Mouse (Mus musculus): Measurements from ENCODE around the gene P2rx7.
"Not testable (repeated sequence)": the region's sequence is repeated elsewhere in the genome, so short reads cannot be mapped to it uniquely, and the experiment has no call there.

Gene P2rx7

DNA sequence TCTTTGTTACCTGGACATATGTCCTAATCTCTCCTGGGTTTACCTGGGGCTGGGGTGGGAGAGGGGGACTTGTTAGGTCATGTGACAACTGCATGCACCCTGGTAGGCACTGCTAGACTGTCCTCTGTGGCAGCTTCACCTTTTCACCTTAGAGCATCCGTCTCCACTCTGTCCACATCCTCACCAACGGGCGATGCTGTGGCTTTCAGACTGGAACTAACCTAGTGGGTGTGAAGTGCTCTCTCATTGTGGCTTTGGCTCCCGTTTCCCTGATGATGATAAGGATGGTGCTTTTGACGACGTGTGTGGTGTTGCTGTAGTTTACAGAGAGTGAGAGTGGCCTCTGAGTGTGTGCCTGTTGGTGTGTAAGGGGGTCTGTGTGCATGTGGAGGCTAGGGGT, 1.6 kb downstream of the P2rx7 start:
- in situ Hi-C loops (cut with MboI, MseI) = no loop called here

DNA sequence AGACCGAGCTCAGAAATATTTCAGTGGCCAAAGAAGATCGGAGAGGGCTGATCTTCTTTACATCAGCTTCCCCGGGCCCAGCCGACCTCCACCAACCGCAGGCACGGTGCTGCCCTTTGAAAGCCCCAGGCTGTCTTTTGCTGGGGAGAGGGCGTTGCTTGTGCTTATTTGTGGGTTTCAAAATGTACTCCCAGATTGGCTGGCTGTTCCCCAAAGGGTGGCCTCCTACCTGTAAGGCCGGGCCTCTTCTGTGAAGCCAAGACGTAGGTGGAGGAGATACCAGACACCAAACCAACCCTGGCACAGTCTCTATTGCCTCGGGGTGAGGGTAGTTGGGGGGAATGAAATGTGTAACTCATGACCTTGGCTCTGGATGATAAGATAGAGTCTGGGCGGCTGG, 2.3 kb downstream of the P2rx7 start:
- in situ Hi-C loops (cut with MboI, MseI) = no loop called here

DNA sequence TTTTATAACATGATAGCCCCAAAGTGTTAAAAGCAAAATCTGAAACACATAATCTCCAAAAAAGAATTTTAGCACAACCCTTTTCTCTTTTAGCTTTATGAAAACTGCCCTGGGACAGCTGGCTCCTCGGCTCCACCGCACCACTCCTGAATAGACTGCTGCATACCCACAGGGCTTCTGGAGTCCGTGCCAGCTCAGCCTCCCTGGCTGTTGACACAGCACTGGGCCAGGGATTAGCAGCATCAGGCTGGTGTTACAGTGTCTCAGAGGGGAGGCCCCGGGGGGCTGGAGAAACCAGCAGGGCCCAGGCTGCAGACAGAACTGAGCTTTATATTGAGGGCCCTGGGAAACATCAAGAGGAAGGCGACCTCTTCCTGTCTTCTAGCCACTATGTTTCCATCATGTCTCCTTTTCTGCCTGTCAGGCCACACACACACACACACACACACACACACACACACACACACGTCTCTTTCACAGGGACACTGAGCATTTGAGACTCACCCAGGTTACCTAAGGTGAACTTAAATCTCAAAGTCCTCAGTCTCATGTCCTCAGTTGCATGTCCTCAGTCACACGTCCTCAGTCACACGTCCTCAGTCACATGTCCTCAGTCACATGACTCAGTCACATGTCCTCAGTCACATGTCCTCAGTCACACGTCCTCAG, 3.7 kb downstream of the P2rx7 start:
- in situ Hi-C loops (cut with MboI, MseI) = no loop called here

DNA sequence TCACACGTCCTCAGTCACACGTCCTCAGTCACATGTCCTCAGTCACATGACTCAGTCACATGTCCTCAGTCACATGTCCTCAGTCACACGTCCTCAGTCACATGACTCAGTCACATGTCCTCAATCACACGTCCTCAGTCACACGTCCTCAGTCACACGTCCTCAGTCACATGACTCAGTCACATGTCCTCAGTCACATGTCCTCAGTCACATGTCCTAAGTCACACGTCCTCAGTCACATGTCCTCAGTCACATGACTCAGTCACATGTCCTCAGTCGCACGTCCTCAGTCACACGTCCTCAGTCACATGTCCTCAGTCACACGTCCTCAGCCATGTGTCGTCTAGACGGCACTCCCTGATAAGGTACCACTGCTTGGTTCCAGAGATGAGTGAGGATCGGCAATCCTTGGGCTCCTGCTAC, 4.3 kb downstream of the P2rx7 start:
- in situ Hi-C loops (cut with MboI, MseI) = not testable (repeated sequence)

DNA sequence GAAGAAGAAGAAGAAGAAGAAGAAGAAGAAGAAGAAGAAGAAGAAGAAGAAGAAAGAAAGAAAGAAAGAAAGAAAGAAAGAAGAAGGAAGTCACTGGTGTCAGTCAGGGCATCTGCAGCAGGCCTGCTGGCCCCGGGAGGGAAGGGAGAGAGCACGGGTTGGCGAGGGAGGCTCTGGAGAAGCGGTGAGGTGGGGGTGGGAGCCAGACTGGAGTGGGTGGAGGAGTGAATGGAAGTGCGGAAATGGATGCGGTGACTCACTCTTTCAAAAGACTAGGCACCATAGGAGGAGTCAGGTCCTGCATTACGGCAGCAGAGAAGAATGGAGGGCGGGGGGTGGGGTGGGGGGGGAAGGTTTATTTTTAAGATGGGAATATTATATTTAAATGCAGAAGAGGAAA, 5.6 kb downstream of the P2rx7 start:
- in situ Hi-C loops (cut with MboI, MseI) = no loop called here

DNA sequence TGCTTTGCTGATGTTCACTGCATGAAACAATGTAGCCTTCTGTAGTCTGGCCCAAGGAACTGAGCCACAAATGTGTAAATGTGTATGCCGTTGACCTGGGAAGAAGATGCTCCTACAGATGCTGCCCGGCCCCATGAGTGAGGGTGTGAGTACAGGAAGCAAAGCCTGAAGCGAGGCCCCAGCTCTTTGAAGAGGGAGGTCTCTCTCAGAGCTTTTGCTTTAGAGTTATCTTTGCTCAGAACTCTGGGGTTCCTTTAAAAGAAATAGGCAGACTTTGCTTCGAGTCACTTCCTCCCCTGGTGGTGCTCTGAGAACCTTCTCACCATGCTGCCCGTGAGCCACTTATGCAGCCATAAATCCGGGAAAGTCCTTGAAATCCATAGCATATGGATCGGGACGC, 6.4 kb downstream of the P2rx7 start:
- in situ Hi-C loops (cut with MboI, MseI) = no loop called here

DNA sequence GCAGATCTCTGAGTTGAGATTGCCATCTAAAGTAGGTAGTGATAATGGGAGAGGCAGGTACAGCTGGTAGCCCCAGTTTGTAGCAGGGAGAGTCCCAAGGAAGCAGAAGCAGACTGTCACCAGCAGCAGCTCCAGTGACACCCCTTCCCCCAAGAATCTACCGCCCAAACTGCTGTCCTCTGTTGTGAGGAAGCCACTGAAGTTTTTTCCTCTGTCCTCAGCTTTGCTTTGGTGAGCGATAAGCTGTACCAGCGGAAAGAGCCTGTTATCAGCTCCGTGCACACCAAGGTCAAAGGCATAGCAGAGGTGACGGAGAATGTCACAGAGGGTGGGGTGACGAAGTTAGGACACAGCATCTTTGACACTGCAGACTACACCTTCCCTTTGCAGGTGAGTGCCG, 8.8 kb downstream of the P2rx7 start:
- in situ Hi-C loops (cut with MboI, MseI) = no loop called here

DNA sequence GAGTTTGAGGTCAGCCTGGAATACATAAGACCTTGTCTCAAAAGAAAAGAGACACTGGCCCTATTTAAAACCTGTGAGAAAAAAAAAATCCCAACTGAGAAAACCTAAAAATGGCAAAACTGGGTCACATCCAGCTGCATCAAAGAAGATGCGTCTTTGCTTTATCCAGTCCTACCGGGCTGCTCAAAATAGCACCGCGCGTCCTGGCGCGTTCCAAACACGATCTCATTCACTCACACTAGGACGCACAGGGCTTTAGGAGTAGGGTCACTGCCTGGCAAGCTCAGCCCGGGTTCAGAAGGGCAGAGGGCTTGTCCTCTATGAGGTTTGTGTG, 9.4 kb downstream of the P2rx7 start:
- in situ Hi-C loops (cut with MboI, MseI) = no loop called here

DNA sequence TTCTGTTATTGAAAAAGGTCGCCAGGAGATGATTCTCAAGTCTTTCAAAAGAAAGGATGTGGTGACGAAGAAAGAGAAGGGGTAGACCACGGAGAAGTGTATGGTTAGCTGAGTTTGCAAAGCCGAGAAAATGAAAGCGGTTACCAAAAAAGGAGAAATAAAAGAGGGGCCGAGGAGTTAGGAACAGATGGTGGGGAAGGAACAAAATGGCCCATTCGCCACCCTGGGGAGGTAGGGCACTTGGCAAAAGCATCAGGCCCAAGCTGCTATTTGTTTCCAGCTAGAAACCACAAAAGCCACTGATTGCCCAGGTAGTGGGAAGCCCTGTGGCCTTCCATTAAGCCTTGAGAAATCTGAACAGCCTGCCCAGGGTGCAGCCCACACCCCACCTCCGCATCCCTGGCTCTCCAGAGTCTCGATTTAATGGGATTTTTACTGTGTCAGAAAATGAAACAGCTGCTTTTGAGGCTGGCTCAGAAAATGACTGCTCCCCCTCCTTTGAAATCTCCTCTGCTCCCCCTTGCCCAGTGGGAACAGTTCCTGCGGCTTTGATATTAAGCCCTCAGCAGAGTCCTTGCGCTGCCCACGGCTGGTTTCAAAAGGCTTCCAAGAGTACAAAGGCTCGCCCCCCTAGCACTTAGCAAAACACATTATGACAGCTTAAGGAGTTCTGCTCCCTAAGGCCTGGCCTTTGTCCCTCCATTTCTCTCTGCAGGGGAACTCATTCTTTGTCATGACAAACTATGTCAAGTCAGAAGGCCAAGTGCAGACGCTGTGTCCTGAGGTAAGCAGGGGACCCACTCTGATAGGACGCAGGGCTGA, 9.9 kb downstream of the P2rx7 start:
- in situ Hi-C loops (cut with MboI, MseI) = no loop called here

DNA sequence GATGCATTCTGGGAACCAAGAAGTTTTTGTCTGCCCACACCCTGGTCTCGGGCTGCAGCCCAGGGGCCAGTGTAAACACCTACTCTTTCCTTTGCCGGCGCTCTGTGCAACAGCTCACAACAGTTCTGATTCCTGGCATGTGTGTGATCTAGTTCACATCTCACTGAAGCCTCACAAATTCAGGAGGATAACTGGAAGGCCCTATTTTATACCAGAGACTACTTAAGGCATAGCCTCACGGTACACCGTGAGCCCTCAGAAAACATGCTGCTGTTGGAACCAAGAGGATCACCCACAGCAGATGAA, 10.5 kb downstream of the P2rx7 start:
- in situ Hi-C loops (cut with MboI, MseI) = no loop called here

DNA sequence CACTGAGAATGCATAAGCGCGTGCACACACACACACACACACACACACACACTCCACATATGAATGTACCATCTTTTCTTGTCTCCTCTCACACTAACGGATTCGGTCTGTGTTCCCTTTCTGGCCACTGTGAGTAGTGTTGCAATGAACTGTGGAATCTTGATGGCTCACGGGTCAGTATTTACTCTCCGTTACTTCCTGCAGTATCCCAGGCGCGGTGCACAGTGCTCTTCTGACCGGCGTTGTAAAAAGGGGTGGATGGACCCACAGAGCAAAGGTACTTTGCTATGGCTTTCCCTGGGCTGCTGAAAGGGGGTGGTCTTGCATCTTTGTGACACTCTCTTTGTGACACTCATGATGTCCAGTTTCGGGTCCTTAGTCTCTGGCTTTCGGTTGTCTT, 13.1 kb downstream of the P2rx7 start:
- in situ Hi-C loops (cut with MboI, MseI) = no loop called here

DNA sequence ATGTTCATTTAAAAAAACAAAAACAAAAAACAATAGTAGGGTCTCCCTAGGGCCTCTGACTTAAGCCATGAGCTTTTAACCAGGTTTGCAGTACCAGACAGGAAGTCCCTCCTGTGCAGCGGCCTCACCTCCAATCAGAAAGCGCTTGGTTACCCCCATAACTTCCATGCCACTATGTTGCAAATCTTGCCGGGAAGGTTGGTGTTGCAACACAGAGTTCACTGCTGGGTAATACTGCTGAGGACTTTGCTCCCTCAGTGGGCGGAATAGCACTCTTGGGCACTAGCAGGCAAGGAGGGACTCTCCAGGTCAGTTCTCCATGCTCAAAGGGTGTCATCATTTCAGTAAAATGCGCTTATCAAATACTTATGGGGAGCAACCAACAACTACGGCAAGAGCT, 18.8 kb downstream of the P2rx7 start:
- in situ Hi-C loops (cut with MboI, MseI) = no loop called here

DNA sequence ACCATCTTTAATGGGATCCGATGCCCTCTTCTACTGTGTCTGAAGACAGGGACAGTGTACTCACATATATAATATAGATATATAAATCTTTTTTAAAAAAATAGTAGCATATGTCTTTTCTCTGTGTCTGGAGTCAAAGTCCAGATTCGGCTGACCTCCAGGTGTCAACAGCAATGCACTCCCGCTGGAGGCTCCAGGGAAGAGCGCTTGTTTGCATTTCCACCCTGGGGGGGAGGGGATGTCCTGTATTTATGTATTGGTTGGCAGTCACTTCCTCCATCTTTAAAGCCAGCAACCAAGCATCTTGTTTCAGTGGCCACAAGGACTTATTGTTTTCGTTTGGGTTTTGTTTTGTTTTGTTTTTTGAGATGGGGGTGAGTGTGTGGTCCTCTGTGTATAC, 21.3 kb downstream of the P2rx7 start:
- in situ Hi-C loops (cut with MboI, MseI) = no loop called here

DNA sequence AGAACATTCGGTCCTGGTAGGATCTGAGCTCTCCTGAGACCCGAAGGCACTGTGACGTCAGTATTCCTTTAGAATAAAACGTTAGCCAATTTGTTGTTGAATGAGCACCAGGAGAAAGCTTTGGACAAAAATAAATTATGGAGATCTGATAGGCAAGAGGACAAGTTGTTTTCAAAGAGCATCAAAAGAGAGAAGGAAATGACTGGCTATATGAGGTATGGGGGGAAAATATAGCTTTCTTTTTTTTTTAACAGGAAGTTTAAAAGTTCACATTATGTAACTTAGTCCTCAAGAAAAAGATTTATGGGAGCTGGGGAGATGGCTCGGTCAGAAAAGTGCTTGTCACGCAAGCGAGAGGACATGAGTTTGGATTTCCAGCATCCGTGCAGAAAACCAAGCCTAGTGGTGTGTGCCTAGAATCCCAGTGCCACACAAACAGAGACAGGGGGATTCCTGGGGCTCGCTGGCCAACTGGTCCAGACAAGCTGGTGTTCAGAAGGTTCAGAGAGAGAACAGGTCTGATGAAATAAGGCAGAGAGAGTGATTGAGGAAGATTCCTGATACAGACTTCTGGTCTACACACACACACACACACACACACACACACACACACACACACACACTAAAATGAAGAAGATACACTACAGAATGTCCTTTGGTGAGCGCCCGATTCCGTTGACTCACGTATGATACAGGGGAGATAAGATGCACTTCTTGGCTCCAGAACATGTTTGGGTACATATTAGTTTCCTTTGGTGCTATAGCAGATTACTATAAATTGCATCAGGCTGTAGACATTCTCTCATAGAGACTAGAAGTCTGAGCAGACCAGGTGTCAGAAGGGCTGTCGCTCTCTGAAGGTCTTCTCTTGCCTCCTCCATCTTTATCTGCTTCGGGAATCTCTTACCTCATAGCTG, 25.5 kb downstream of the P2rx7 start:
- in situ Hi-C loops (cut with MboI, MseI) = no loop called here

DNA sequence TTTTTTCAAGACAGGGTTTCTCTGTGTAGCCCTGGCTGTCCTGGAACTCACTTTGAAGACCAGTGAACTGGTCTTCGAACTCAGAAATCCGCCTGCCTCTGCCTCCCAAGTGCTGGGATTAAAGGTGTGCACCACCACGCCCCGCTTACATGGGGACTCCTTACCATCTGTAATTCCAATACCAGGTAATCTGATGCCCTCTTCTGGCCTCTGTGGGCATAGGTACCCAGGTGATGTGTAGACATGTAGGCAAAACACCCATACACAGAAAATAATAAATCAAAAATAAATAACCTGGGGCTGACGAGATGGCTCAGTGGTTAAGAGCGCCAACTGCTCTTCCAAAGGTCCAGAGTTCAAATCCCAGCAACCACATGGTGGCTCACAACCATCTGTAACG, 27.9 kb downstream of the P2rx7 start:
- in situ Hi-C loops (cut with MboI, MseI) = not testable (repeated sequence)

DNA sequence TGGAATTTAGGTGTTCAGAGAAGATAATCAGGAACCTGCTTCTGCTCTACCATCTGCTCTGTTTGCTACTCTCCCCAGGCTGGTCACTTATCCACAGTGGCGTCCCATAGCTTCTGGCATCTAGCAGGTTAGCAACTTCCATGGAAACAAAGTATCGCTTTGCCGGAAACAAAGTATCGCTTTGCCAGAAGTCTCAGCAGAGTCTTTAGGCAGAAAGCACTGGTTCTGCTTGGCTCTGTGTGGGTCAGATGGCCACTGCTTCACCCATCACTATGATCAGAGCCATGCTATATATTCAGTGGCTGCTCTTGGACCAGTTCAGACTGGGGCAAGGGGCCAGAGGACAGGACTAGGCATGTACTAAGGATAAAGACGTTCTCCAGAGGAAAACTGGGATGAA, 28.6 kb downstream of the P2rx7 start:
- in situ Hi-C loops (cut with MboI, MseI) = no loop called here

DNA sequence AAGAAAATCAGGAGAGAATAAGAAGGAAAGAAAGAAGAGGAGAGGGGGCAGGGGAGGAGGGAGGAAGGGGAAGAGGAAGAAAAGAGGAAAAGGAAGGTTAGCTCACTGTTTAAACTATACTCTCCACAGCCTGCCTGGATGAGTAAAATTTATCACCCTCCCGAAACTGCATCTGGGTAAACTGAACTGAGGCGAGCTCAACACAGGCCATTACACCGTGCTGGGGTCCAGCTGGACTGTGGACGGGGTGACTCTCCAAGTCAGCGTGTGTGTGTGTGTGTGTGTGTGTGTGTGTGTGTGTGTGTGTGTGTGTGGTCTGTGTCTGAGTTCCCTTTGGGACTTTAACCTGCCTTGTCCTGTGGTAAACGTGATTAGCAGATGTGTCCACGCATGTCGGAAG, 32.3 kb downstream of the P2rx7 start:
- in situ Hi-C loops (cut with MboI, MseI) = no loop called here

DNA sequence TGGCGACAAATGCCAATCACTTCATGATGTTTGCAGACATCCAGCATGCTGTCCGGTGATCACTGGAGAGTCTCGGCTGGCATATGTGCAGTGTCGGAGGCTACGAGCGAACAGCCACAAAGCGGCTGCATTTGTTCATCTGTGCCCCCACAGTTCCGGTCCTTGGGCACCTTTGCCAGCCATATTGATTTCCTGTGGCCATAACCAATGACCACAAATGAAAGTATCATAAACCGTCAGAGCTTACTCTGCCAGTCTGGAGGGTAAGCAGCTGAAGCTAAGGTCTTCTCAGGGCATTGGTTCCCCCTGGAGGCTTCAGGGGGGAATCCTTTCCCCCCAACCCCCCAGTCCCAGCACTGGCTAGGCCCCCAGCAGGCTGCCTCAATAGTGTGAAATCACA, 34.3 kb downstream of the P2rx7 start:
- in situ Hi-C loops (cut with MboI, MseI) = no loop called here

DNA sequence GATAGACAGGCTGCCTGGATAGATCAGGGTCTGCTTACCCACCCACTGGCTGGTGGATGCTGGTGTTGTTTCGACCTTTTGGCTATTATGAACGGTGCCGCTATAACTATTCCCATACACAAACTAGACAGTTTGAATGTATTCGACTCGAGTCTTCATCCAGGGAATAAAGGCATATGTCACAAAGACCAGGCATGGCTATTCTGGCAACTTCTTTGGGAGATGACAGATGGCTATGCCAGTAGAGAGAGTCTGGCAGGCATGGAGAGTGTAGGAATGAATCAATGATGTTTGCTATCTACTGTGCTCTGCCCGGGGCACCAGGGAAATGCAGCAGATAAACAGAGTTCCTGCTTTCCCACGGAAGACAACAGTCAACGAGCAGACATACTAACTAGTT, 36.2 kb downstream of the P2rx7 start:
- in situ Hi-C loops (cut with MboI, MseI) = no loop called here

DNA sequence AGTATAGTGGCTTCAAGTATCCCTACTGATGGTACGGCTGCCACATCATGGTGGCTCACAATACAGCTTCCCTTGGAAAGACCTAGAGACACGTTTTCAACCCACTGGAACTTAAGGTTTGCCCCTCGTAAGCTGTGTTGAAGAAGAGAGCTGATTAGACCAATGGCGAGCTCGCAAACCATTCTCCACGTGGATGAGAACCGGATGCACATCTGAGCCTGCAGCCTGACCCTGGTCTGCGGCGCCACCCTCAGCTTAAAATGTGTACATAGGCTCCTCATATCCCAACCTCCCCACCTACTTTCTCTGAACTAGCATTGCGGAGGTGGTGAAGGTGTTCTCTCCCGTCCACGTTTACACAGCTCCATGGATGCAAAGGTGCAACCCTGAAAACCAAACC, 37.6 kb downstream of the P2rx7 start:
- in situ Hi-C loops (cut with MboI, MseI) = no loop called here

DNA sequence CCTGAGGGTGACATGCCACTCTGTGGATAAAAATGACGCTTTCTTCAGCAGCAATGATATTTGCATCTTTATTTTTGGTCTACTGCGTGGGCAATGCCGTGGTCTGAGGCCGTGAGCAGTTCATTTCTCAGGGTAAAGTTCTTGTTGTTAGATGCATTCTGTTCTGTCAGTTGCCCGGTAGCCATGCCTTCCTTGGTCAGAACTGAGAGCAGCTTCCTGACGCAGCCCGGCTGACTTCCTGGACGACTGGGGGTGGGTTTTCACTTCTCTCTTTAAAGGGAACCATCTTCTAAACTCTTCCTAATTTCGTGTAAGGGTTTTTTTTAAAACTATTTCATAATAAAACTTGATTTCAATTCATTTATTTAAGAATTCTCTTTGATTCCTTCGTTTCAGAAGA, 40.2 kb downstream of the P2rx7 start:
- in situ Hi-C loops (cut with MboI, MseI) = no loop called here

DNA sequence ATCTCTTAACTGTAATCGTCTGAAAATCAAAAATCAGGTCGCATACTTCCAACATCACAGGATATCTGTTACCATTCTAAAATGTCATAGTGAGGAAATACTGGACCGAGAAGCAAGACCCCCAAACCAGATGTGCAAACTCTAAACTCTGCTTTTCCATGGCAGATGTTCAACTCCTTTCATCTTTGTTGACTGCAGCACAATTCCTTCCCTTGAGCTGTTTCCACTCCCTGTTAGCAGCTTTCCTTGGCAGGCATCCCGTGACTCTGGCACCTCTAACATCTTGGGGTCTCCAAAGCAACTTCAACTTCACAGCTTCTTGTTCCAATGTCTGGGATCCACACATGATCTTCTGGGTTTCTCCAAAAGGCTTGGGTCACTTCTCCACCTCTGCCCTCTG, 43.7 kb downstream of the P2rx7 start:
- in situ Hi-C loops (cut with MboI, MseI) = no loop called here

DNA sequence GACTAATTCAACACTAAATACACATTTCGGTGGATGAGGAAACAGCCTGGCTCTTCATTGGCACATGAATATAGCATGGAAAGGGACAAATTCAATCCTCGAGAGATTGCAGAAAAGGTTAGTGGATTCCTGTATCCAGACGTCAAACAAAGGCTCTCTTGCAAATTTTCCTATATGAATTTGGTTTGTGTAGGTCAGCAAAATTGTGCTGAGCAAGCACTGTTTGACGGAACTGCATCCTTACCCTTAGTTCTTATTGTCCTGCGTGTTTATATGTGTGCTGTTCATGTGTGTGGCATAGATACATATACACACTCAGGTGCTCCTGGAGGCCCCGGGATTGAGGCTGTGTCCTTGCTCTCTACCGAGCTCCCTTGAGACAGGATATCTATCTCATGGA, 45.4 kb downstream of the P2rx7 start:
- in situ Hi-C loops (cut with MboI, MseI) = no loop called here
